8 mouse cellular contexts compared by ENCODE assay signal in the genomic region with DNA sequence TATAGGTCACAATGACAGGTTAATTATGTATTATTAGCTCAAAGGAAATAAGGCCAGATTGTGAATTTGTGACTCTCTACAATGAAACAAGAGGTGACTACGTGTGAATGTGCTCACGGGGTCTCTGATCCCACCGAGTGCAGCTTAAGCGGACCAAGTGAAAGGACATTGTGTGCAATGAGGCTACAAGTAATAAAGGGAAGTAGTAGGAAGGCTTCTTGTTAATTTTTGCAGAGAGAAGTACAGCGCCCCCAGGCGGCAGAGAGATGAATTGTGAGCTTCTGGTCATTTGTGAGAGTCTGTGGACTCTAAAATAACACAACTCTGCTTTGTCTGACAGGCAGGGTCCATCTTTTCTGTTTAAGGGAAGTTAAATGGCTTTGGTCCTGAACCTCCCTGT.
DNase-seq lines count a peak whose midpoint lies in the region; ATAC-seq and TF ChIP-seq lines count a peak whose summit lies in the region.
"Had no signal": no experiment of that assay in that cellular context is flagged by ENCODE, and none has a peak within 500 bp of the region (broad histone marks: within the 10 kb centered on the region; RNA-seq: fewer than 3 reads in every experiment).

No protein-coding gene starts in this region.

- H3K27me3 ChIP-seq in E14TG2a.4 (ENCODE audit: insufficient read depth, low read length) = no peaks in the 10 kb centered on the region
- no peaks in the 10 kb centered on the region for H3K27me3 ChIP-seq in forebrain, embryonic 12.5 days

- H3K4me3 ChIP-seq in E14TG2a.4 (replicated peaks; ENCODE audit: low read length) = no peak overlapping the region
- no peak overlapping the region for H3K4me3 ChIP-seq in forebrain, embryonic 12.5 days (replicated peaks)
- H3K4me3 ChIP-seq: erythroblast, embryonic 14.5 days had no signal

- no peaks in the 10 kb centered on the region for H3K9me3 ChIP-seq in E14TG2a.4 (ENCODE audit: low read length)
- no peaks in the 10 kb centered on the region for H3K9me3 ChIP-seq in forebrain, embryonic 12.5 days

- peak; percentile 34 for DNase-seq in left cerebral cortex, adult 11 months (ENCODE audit: low spot score)
- DNase-seq in left cerebral cortex, adult 8-10 months (ENCODE audit: low spot score in 2 of 2) = no peak
- DNase-seq in R1 (ENCODE audit: low read depth, low spot score) = peak; percentile 78
- peak; percentile 26 to 47 for DNase-seq in layer of hippocampus, postnatal 14 days (ENCODE audit: low spot score in 2 of 2)
- peak; percentile 34 for DNase-seq in retina, postnatal 7 days (ENCODE audit: low read depth, low spot score)

- 0 out of 2 replicates have a peak overlapping the region, but pooled peaks have one; percentile 0 for H3K4me2 ChIP-seq in forebrain, embryonic 12.5 days

- no peaks in the 10 kb centered on the region for H3K36me3 ChIP-seq in E14TG2a.4 (ENCODE audit: insufficient read depth, low read length)
- no peaks in the 10 kb centered on the region for H3K36me3 ChIP-seq in forebrain, embryonic 12.5 days (replicated peaks)

- 7% methylated on average over 6 of the region's 6 CpGs for WGBS in forebrain, embryonic 12.5 days

- TF ChIP-seq CTCF in E14TG2a.4 (conservative IDR thresholded peaks at IDR 0.05; ENCODE audit: low read length) = peak; percentile 77

- peak overlapping the region; percentile 38; the same call in 1 of the 2 replicates for H3K27ac ChIP-seq in forebrain, embryonic 12.5 days

- H3K4me1 ChIP-seq in E14TG2a.4 (replicated peaks; ENCODE audit: low read depth, low read length) = peaks cover 5% of the 10 kb centered on the region; the same call in 1 of the 2 replicates
- peaks cover 9% of the 10 kb centered on the region for H3K4me1 ChIP-seq in forebrain, embryonic 12.5 days

- peak; percentile 75; the same call in 1 of the 2 replicates for ATAC-seq in forebrain, embryonic 12.5 days (ENCODE audit: low FRiP score)

- H3K9ac ChIP-seq in forebrain, embryonic 12.5 days = no peak overlapping the region

Comparison
In these comparisons a context has a peak if more than half of its experiments do, and no peak if none do; other contexts are left out.
1. DNase-seq: peak in left cerebral cortex, adult 11 months (single experiment), R1 (single experiment), layer of hippocampus, postnatal 14 days (2 of 2) and retina, postnatal 7 days (single experiment); none in left cerebral cortex, adult 8-10 months (0 of 2).